Mouse (Mus musculus): Measurements from ENCODE around the gene Rapsn. TPM values are rescaled to one million over a fixed set of nuclear protein-coding genes. Genes with fewer than 3 reads are reported as not detected.

Rapsn gene
- total and polyA plus RNA-seq, 3 experiments, result 0.10 TPM; not detected in 2

GRCm38 (mm10) chr2:91008536-91008935 is 26.9 kb upstream of the Rapsn start:
- Histone ChIP-seq H3K4me1 (ENCODE audit: control insufficient read depth in 1 of 2, insufficient read depth in 2 of 2, low read length in 2 of 2) (peaks cover 2% of the 10 kb centered on the region in 2 experiments; a peak in 1 of 4 replicates), H3K27ac (ENCODE audit: control insufficient read depth, low read depth, low read length) (no peak overlapping the region), H3K9me3 (replicated peaks; ENCODE audit: insufficient read depth, low read length) (no peaks in the 10 kb centered on the region), H3K27me3 (ENCODE audit: control insufficient read depth in 1 of 2, insufficient read depth in 2 of 2, low read length in 2 of 2) (no peaks in the 10 kb centered on the region), H3K79me2 (ENCODE audit: control insufficient read depth, insufficient read depth, low read length, poor library complexity) (no peaks in the 10 kb centered on the region), H3K9ac (ENCODE audit: control insufficient read depth, low read depth, low read length, poor library complexity, severe bottlenecking) (no peak overlapping the region), H3K36me3 (ENCODE audit: control insufficient read depth in 1 of 2, insufficient read depth in 2 of 2, low read length in 2 of 2) (peaks cover 0 to 58% of the 10 kb centered on the region in 2 experiments; a peak in 3 of 4 replicates), H3K4me3 (ENCODE audit: control insufficient read depth in 1 of 2, insufficient read depth in 1 of 2, low read depth in 2 of 2, low read length in 2 of 2) (no peak overlapping the region)
- DNase-seq (ENCODE audit: low read depth, low spot score), result no peak
- TF ChIP-seq POLR2AphosphoS2 (IDR thresholded peaks at IDR 0.05; ENCODE audit: low read length) (no peak), ZMIZ1 (IDR thresholded peaks at IDR 0.05; ENCODE audit: low read depth, low read length) (no peak), ZKSCAN1 (IDR thresholded peaks at IDR 0.05; ENCODE audit: low read depth, low read length) (no peak)

- H3K4me3 ChIP-seq (ENCODE audit: control insufficient read depth in 1 of 2, insufficient read depth in 1 of 2, low read depth in 2 of 2, low read length in 2 of 2), result no peak overlapping the region
- no peaks in the 10 kb centered on the region for H3K9me3 ChIP-seq (replicated peaks; ENCODE audit: insufficient read depth, low read length)
- peaks cover 0 to 32% of the 10 kb centered on the region in 2 experiments; a peak in 3 of 4 replicates for H3K36me3 ChIP-seq (ENCODE audit: control insufficient read depth in 1 of 2, insufficient read depth in 2 of 2, low read length in 2 of 2)
- no peak overlapping the region for H3K27ac ChIP-seq (ENCODE audit: control insufficient read depth, low read depth, low read length)
- no peaks in the 10 kb centered on the region for H3K27me3 ChIP-seq (ENCODE audit: control insufficient read depth in 1 of 2, insufficient read depth in 2 of 2, low read length in 2 of 2)
- TF ChIP-seq JUND (IDR thresholded peaks at IDR 0.05; ENCODE audit: low read depth, low read length), result no peak
- TF ChIP-seq SIN3A (IDR thresholded peaks at IDR 0.05; ENCODE audit: low read length), result no peak
- TF ChIP-seq POLR2A (IDR thresholded peaks at IDR 0.05; ENCODE audit: control insufficient read depth in 1 of 2, insufficient read depth in 1 of 2, low read depth in 1 of 2, low read length in 2 of 2, poor library complexity in 1 of 2), result no peak
- TF ChIP-seq MYC (IDR thresholded peaks at IDR 0.05; ENCODE audit: low read depth, low read length), result no peak
- no peak for TF ChIP-seq USF2 (IDR thresholded peaks at IDR 0.05; ENCODE audit: borderline replicate concordance in 1 of 2, insufficient read depth in 1 of 2, low read depth in 1 of 2, low read length in 2 of 2)
- no peak for TF ChIP-seq ZC3H11A (IDR thresholded peaks at IDR 0.05; ENCODE audit: low read depth, low read length)
- DNase-seq (ENCODE audit: low read depth, low spot score), result no peak
- H3K9ac ChIP-seq (ENCODE audit: control insufficient read depth, low read depth, low read length, poor library complexity, severe bottlenecking), result no peak overlapping the region
- no peaks in the 10 kb centered on the region for H3K79me2 ChIP-seq (ENCODE audit: control insufficient read depth, insufficient read depth, low read length, poor library complexity)
- peaks cover 2% of the 10 kb centered on the region in 2 experiments; a peak in 1 of 4 replicates for H3K4me1 ChIP-seq (ENCODE audit: control insufficient read depth in 1 of 2, insufficient read depth in 2 of 2, low read length in 2 of 2)
Observed at GRCm38 (mm10) chr2:91013881-91014280, 21.5 kb upstream of the Rapsn start.

DNA sequence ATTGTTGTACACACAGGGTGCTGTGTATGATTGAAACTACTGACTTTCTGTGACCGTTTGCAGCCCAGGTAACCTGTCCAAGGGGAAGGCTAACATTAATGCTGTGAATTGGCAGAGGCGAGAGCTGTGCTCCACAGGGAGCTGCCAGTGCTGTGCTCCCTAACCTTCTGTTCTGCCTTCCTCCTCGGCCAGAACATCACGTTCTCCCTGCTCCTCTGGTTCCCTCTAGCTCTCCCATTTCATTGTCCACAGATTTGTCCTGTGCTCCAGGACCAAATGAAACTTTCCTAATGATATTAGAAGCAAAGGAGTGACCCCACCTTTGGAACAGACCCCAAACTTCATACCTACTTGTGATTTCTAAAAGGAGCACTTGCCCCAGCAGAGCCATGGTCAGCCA is 20.0 kb upstream of the Rapsn start:
- TF ChIP-seq POLR2AphosphoS2 (IDR thresholded peaks at IDR 0.05; ENCODE audit: low read length) (no peak), TAL1 (IDR thresholded peaks at IDR 0.05; ENCODE audit: low read length) (no peak), RAD21 (IDR thresholded peaks at IDR 0.05; ENCODE audit: low read depth, low read length) (no peak), MYC (IDR thresholded peaks at IDR 0.05; ENCODE audit: low read depth, low read length) (no peak), GATA1 (IDR thresholded peaks at IDR 0.05; ENCODE audit: low read depth, low read length) (no peak), EP300 (IDR thresholded peaks at IDR 0.05; ENCODE audit: low read depth in 1 of 2, low read length in 2 of 2) (no peak), USF1 (IDR thresholded peaks at IDR 0.05; ENCODE audit: low read depth, low read length) (no peak), KAT2A (conservative IDR thresholded peaks at IDR 0.05; ENCODE audit: low read depth, low read length) (no peak), SIN3A (IDR thresholded peaks at IDR 0.05; ENCODE audit: low read length) (no peak), CHD1 (IDR thresholded peaks at IDR 0.05; ENCODE audit: low read depth, low read length) (no peak), MAZ (IDR thresholded peaks at IDR 0.05; ENCODE audit: low read depth, low read length) (no peak), E2F4 (IDR thresholded peaks at IDR 0.05; ENCODE audit: borderline replicate concordance, low read depth, low read length) (no peak), MYB (IDR thresholded peaks at IDR 0.05; ENCODE audit: low read depth, low read length) (no peak), ETS1 (IDR thresholded peaks at IDR 0.05; ENCODE audit: low read depth, low read length) (no peak), POLR2AphosphoS5 (IDR thresholded peaks at IDR 0.05; ENCODE audit: borderline replicate concordance, low read depth, low read length) (no peak), UBTF (IDR thresholded peaks at IDR 0.05; ENCODE audit: borderline replicate concordance, insufficient read depth, low read depth, low read length) (no peak)
- peaks cover under 1 to 2% of the 10 kb centered on the region in 2 experiments; a peak in 1 of 4 replicates for H3K4me1 ChIP-seq (ENCODE audit: control insufficient read depth in 1 of 2, insufficient read depth in 2 of 2, low read length in 2 of 2)
- no peak overlapping the region for H3K9ac ChIP-seq (ENCODE audit: control insufficient read depth, low read depth, low read length, poor library complexity, severe bottlenecking)
- H3K27me3 ChIP-seq (ENCODE audit: control insufficient read depth in 1 of 2, insufficient read depth in 2 of 2, low read length in 2 of 2), result no peaks in the 10 kb centered on the region
- no peaks in the 10 kb centered on the region for H3K9me3 ChIP-seq (replicated peaks; ENCODE audit: insufficient read depth, low read length)
- H3K36me3 ChIP-seq (ENCODE audit: control insufficient read depth in 1 of 2, insufficient read depth in 2 of 2, low read length in 2 of 2), result peaks cover 0 to 24% of the 10 kb centered on the region in 2 experiments; a peak in 3 of 4 replicates
- DNase-seq (ENCODE audit: low read depth, low spot score), result no peak
- H3K79me2 ChIP-seq (ENCODE audit: control insufficient read depth, insufficient read depth, low read length, poor library complexity), result no peaks in the 10 kb centered on the region
- no peak overlapping the region for H3K4me3 ChIP-seq (ENCODE audit: control insufficient read depth in 1 of 2, insufficient read depth in 1 of 2, low read depth in 2 of 2, low read length in 2 of 2)
- H3K27ac ChIP-seq (ENCODE audit: control insufficient read depth, low read depth, low read length), result no peak overlapping the region

Data from MEL (cell line).